Mouse (Mus musculus) thymus, adult 2 months (tissue): ENCODE measurements around the gene Tmem151a.

Source experiments
- CTCF ChIP-seq: fragments of 200-500 bp; IDR thresholded peaks from 2 replicates; pipeline ENCODE4 v1.5.1; 2012; ENCODE audit warnings: mild to moderate bottlenecking, control low read depth, low read length, moderate library complexity, borderline replicate concordance; ENCODE audit not compliant: control insufficient read depth, poor library complexity, insufficient read depth; ENCODE audit errors: extremely low read depth
- POLR2A ChIP-seq: fragments of 200-500 bp; IDR thresholded peaks from 2 replicates; pipeline ENCODE4 v1.6.1; 2012; ENCODE audit warnings: mild to moderate bottlenecking, low read length, control low read depth, moderate library complexity; ENCODE audit not compliant: control insufficient read depth, poor library complexity, insufficient read depth; ENCODE audit errors: extremely low read depth

DNA sequence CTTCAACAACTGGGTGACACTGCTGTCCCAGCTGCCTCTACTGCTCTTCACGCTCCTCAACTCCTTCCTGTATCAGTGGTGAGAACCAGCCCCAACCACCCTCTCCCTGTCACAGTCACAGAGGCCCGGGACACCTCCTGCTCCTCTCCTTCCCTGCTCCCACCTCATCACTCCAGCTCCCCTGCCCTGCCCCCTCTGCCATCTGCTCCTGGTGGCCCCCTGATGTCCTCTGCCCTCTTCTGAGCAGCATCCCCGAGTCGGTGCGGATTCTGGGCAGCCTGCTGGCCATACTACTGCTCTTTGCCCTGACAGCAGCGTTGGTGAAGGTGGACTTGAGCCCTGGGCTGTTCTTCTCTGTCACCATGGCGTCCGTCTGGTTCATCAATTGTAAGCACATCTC lies 59.2 kb downstream of the Tmem151a start:
- no peak for TF ChIP-seq CTCF
- no peak for TF ChIP-seq POLR2A
